9 mouse cellular contexts compared by ENCODE assay signal in genomic region chr19:5109659-5110453, GRCm38 (mm10). TPM values are rescaled to one million over a fixed set of nuclear protein-coding genes. Genes with fewer than 3 reads are reported as not detected.
DNase-seq lines count a peak whose midpoint lies in the region; ATAC-seq and TF ChIP-seq lines count a peak whose summit lies in the region.
"Had no signal": no experiment of that assay in that cellular context is flagged by ENCODE, and none has a peak within 500 bp of the region (broad histone marks: within the 10 kb centered on the region; RNA-seq: fewer than 3 reads in every experiment).

No protein-coding gene starts in this region.

- peaks cover 74% of the 10 kb centered on the region for H3K36me3 ChIP-seq in hindbrain, embryonic 13.5 days
- peaks cover 70% of the 10 kb centered on the region for H3K36me3 ChIP-seq in hindbrain, embryonic 12.5 days
- H3K36me3 ChIP-seq in thymus, adult 2 months (ENCODE audit: control insufficient read depth, insufficient read depth, low read length) = no peaks in the 10 kb centered on the region
- H3K36me3 ChIP-seq in stomach, postnatal 0 days (ENCODE audit: control insufficient read depth, insufficient read depth, low read length) = peaks cover 17% of the 10 kb centered on the region

- peaks cover 21% of the 10 kb centered on the region for H3K4me1 ChIP-seq in hindbrain, embryonic 13.5 days (replicated peaks)
- H3K4me1 ChIP-seq in hindbrain, embryonic 12.5 days = peaks cover 17% of the 10 kb centered on the region
- H3K4me1 ChIP-seq in thymus, adult 2 months (replicated peaks; ENCODE audit: control insufficient read depth, insufficient read depth, low read length) = peaks cover 7% of the 10 kb centered on the region
- peaks cover 10% of the 10 kb centered on the region; the same call in 1 of the 2 replicates for H3K4me1 ChIP-seq in cortical plate, adult 2 months (ENCODE audit: control insufficient read depth, insufficient read depth, low read length)
- H3K4me1 ChIP-seq in stomach, postnatal 0 days (replicated peaks; ENCODE audit: control insufficient read depth, insufficient read depth) = no peaks in the 10 kb centered on the region

- TF ChIP-seq EP300 in stomach, postnatal 0 days (optimal IDR thresholded peaks at IDR 0.05) = no peak

- TF ChIP-seq POLR2A in thymus, adult 2 months (IDR thresholded peaks at IDR 0.05; ENCODE audit: control insufficient read depth, extremely low read depth, insufficient read depth, low read length, poor library complexity) = no peak
- TF ChIP-seq POLR2A in cortical plate, adult 2 months (IDR thresholded peaks at IDR 0.05; ENCODE audit: extremely low read depth, insufficient read depth, low read length) = no peak

- H3K9me3 ChIP-seq in hindbrain, embryonic 13.5 days = no peaks in the 10 kb centered on the region
- no peaks in the 10 kb centered on the region for H3K9me3 ChIP-seq in hindbrain, embryonic 12.5 days (replicated peaks)
- no peaks in the 10 kb centered on the region for H3K9me3 ChIP-seq in stomach, postnatal 0 days (ENCODE audit: control insufficient read depth, low read length)
- H3K9me3 ChIP-seq: forebrain, embryonic 15.5 days had no signal

- ATAC-seq in hindbrain, embryonic 13.5 days (ENCODE audit: low FRiP score) = no peak
- no peak for ATAC-seq in hindbrain, embryonic 12.5 days (ENCODE audit: low FRiP score)
- no peak for ATAC-seq in stomach, postnatal 0 days (ENCODE audit: low FRiP score, low TSS enrichment)
- ATAC-seq: forebrain, embryonic 15.5 days had no signal

- H3K27ac ChIP-seq in hindbrain, embryonic 13.5 days = peak overlapping the region; percentile 18; the same call in 1 of the 2 replicates
- H3K27ac ChIP-seq in hindbrain, embryonic 12.5 days = no peak overlapping the region
- H3K27ac ChIP-seq in thymus, adult 2 months (ENCODE audit: control insufficient read depth, insufficient read depth, low read length) = no peak overlapping the region
- no peak overlapping the region for H3K27ac ChIP-seq in cortical plate, adult 2 months (ENCODE audit: insufficient read depth, low read length)
- H3K27ac ChIP-seq in stomach, postnatal 0 days (replicated peaks) = 0 out of 2 replicates have a peak overlapping the region, but pooled peaks have one; percentile 18
- H3K27ac ChIP-seq: forebrain, embryonic 15.5 days had no signal

- DNase-seq in thymus, adult 2 months = no peak
- DNase-seq in thymus, adult 18-20 months = no peak
- DNase-seq in stomach, postnatal 0 days (ENCODE audit: low spot score) = peak; percentile 66
- no peak for DNase-seq in adipocyte (ENCODE audit: low spot score)
- no peak for DNase-seq in embryo, embryonic 9.5 days (ENCODE audit: extremely low spot score)

- no peaks in the 10 kb centered on the region for H3K27me3 ChIP-seq in hindbrain, embryonic 13.5 days
- no peaks in the 10 kb centered on the region for H3K27me3 ChIP-seq in hindbrain, embryonic 12.5 days
- no peaks in the 10 kb centered on the region for H3K27me3 ChIP-seq in thymus, adult 2 months (ENCODE audit: control insufficient read depth, insufficient read depth, low read length)
- no peaks in the 10 kb centered on the region for H3K27me3 ChIP-seq in stomach, postnatal 0 days (ENCODE audit: control insufficient read depth, insufficient read depth, low read length)
- H3K27me3 ChIP-seq: forebrain, embryonic 15.5 days had no signal

- no peak overlapping the region for H3K4me3 ChIP-seq in hindbrain, embryonic 13.5 days
- H3K4me3 ChIP-seq in hindbrain, embryonic 12.5 days = no peak overlapping the region
- no peak overlapping the region for H3K4me3 ChIP-seq in thymus, adult 2 months (ENCODE audit: control insufficient read depth, insufficient read depth, low read length)
- no peak overlapping the region for H3K4me3 ChIP-seq in cortical plate, adult 2 months (ENCODE audit: insufficient read depth, low read length)
- H3K4me3 ChIP-seq in stomach, postnatal 0 days (ENCODE audit: low read depth, low read length) = no peak overlapping the region
- H3K4me3 ChIP-seq: forebrain, embryonic 15.5 days had no signal

- TF ChIP-seq CTCF in thymus, adult 2 months (IDR thresholded peaks at IDR 0.05; ENCODE audit: borderline replicate concordance, control insufficient read depth, extremely low read depth, insufficient read depth, low read length, poor library complexity) = 0 out of 2 replicates have a peak, but pooled peaks have one; percentile 53
- TF ChIP-seq CTCF in cortical plate, adult 2 months (IDR thresholded peaks at IDR 0.05; ENCODE audit: extremely low read depth, insufficient read depth, low read length) = peak; percentile 23; the same call in 1 of the 2 replicates
- peak; percentile 66 for TF ChIP-seq CTCF in stomach, postnatal 0 days (IDR thresholded peaks at IDR 0.05; ENCODE audit: low read depth)

- 74% methylated on average over 19 of the region's 19 CpGs for WGBS in hindbrain, embryonic 13.5 days
- 70% methylated on average over 19 of the region's 19 CpGs for WGBS in hindbrain, embryonic 12.5 days
- 94% methylated on average over 19 of the region's 19 CpGs for WGBS in thymus, adult 2 months
- WGBS in stomach, postnatal 0 days = 71% methylated on average over 19 of the region's 19 CpGs

- H3K9ac ChIP-seq in hindbrain, embryonic 13.5 days = no peak overlapping the region; the same call in 1 of the 2 replicates
- no peak overlapping the region for H3K9ac ChIP-seq in hindbrain, embryonic 12.5 days
- no peak overlapping the region for H3K9ac ChIP-seq in stomach, postnatal 0 days (ENCODE audit: low read length)
- H3K9ac ChIP-seq: forebrain, embryonic 15.5 days had no signal

- no peak overlapping the region for H3K4me2 ChIP-seq in hindbrain, embryonic 13.5 days
- no peak overlapping the region for H3K4me2 ChIP-seq in hindbrain, embryonic 12.5 days (replicated peaks)
- H3K4me2 ChIP-seq in stomach, postnatal 0 days (replicated peaks; ENCODE audit: low read depth) = no peak overlapping the region
- H3K4me2 ChIP-seq: forebrain, embryonic 15.5 days had no signal

RNA-seq across cellular contexts. Expression of gene Rab1b, which starts 3.0 kb away (rescaled TPM):
- 234 TPM in 2 replicates for polyA plus RNA-seq in hindbrain, embryonic 13.5 days (2015; fragmentation: Nextera tagmentation; extraction: Ambion mirVana)
- polyA plus RNA-seq in hindbrain, embryonic 12.5 days (2016; fragmentation: Nextera tagmentation; extraction: Ambion mirVana) = 239 and 242 TPM in 2 replicates
- 296 and 317 TPM in 2 replicates for polyA plus RNA-seq in thymus, adult 2 months (2012; rRNA removed)
- polyA plus RNA-seq in cortical plate, adult 2 months (2012; rRNA removed) = 197 and 202 TPM in 2 replicates
- 183 and 194 TPM in 2 replicates for polyA plus RNA-seq in stomach, postnatal 0 days (2015; fragmentation: Nextera tagmentation; extraction: Ambion mirVana)

RNA-seq across cellular contexts. Expression of gene Klc2, which starts 8.5 kb away (rescaled TPM):
- 73.4 and 76.7 TPM in 2 replicates for polyA plus RNA-seq in hindbrain, embryonic 13.5 days (2015; fragmentation: Nextera tagmentation; extraction: Ambion mirVana)
- 56.1 and 67.3 TPM in 2 replicates for polyA plus RNA-seq in hindbrain, embryonic 12.5 days (2016; fragmentation: Nextera tagmentation; extraction: Ambion mirVana)
- polyA plus RNA-seq in thymus, adult 2 months (2012; rRNA removed) = 48.0 and 54.9 TPM in 2 replicates
- polyA plus RNA-seq in cortical plate, adult 2 months (2012; rRNA removed) = 234 and 242 TPM in 2 replicates
- 8.7 and 8.8 TPM in 2 replicates for polyA plus RNA-seq in stomach, postnatal 0 days (2015; fragmentation: Nextera tagmentation; extraction: Ambion mirVana)

RNA-seq across cellular contexts. Expression of gene Cnih2, which starts 11.5 kb away (rescaled TPM):
- polyA plus RNA-seq in hindbrain, embryonic 13.5 days (2015; fragmentation: Nextera tagmentation; extraction: Ambion mirVana) = 333 TPM in 2 replicates
- 213 and 216 TPM in 2 replicates for polyA plus RNA-seq in hindbrain, embryonic 12.5 days (2016; fragmentation: Nextera tagmentation; extraction: Ambion mirVana)
- polyA plus RNA-seq in thymus, adult 2 months (2012; rRNA removed) = 3.7 and 4.9 TPM in 2 replicates
- 399 and 461 TPM in 2 replicates for polyA plus RNA-seq in cortical plate, adult 2 months (2012; rRNA removed)
- polyA plus RNA-seq in stomach, postnatal 0 days (2015; fragmentation: Nextera tagmentation; extraction: Ambion mirVana) = 5.6 and 7.1 TPM in 2 replicates

RNA-seq across cellular contexts. Expression of gene Yif1a, which starts 21.5 kb away (rescaled TPM):
- 57.6 and 58.2 TPM in 2 replicates for polyA plus RNA-seq in hindbrain, embryonic 13.5 days (2015; fragmentation: Nextera tagmentation; extraction: Ambion mirVana)
- polyA plus RNA-seq in hindbrain, embryonic 12.5 days (2016; fragmentation: Nextera tagmentation; extraction: Ambion mirVana) = 60.3 and 61.6 TPM in 2 replicates
- polyA plus RNA-seq in thymus, adult 2 months (2012; rRNA removed) = 121 and 137 TPM in 2 replicates
- 54.7 and 56.2 TPM in 2 replicates for polyA plus RNA-seq in cortical plate, adult 2 months (2012; rRNA removed)
- 128 and 131 TPM in 2 replicates for polyA plus RNA-seq in stomach, postnatal 0 days (2015; fragmentation: Nextera tagmentation; extraction: Ambion mirVana)

RNA-seq across cellular contexts. Expression of gene Tmem151a, which starts 24.5 kb away (rescaled TPM):
- 6.2 and 8.4 TPM in 2 replicates for polyA plus RNA-seq in hindbrain, embryonic 13.5 days (2015; fragmentation: Nextera tagmentation; extraction: Ambion mirVana)
- 1.5 and 2.4 TPM in 2 replicates for polyA plus RNA-seq in hindbrain, embryonic 12.5 days (2016; fragmentation: Nextera tagmentation; extraction: Ambion mirVana)
- 1.7 and 3.5 TPM in 2 replicates for polyA plus RNA-seq in thymus, adult 2 months (2012; rRNA removed)
- polyA plus RNA-seq in cortical plate, adult 2 months (2012; rRNA removed) = 145 and 146 TPM in 2 replicates
- polyA plus RNA-seq in stomach, postnatal 0 days (2015; fragmentation: Nextera tagmentation; extraction: Ambion mirVana) = 10.4 and 11.4 TPM in 2 replicates

Comparison
In these comparisons a context has a peak if more than half of its experiments do, and no peak if none do; other contexts are left out.
1. H3K27ac ChIP-seq: peak in hindbrain, embryonic 13.5 days (single experiment) and stomach, postnatal 0 days (single experiment); none in hindbrain, embryonic 12.5 days (single experiment), thymus, adult 2 months (single experiment) and cortical plate, adult 2 months (single experiment).
2. RNA of gene Cnih2, which starts 11.5 kb away (polyA plus RNA-seq): 399 to 461 TPM in cortical plate, adult 2 months, 333 TPM in hindbrain, embryonic 13.5 days and 213 to 216 TPM in hindbrain, embryonic 12.5 days; 5.6 to 7.1 TPM in stomach, postnatal 0 days and 3.7 to 4.9 TPM in thymus, adult 2 months; every median in the first group is over 10 times any median in the second.
3. Peak in every context shown above with its lines, with median percentiles within 50 percentile points of each other: CTCF ChIP-seq.